Mouse (Mus musculus): ENCODE data around the gene AW549877.

The AW549877 gene

GRCm38 (mm10) chr15:3995448-3996266 lies at the start of gene AW549877:
TSS of gene AW549877 (minus strand) at chr15:3995744.
- under 1% methylated on average over 61 of the region's 61 CpGs for WGBS

GRCm38 (mm10) chr15:4043032-4043471 lies 47.5 kb upstream of the AW549877 start:
- WGBS = 24% methylated on average over 4 of the region's 4 CpGs

- WGBS = 51% methylated on average over 3 of the region's 3 CpGs
Measured at GRCm38 (mm10) chr15:4042423-4042822, 46.9 kb upstream of the AW549877 start.

GRCm38 (mm10) chr15:4033168-4034004 lies 37.8 kb upstream of the AW549877 start:
- WGBS = 79% methylated on average over 3 of the region's 3 CpGs

- 69% methylated on average over 6 of the region's 6 CpGs for WGBS
Measured at GRCm38 (mm10) chr15:4028411-4028700, 32.8 kb upstream of the AW549877 start.

- WGBS = 6% methylated on average over 6 of the region's 6 CpGs
Measured at GRCm38 (mm10) chr15:4027671-4028410, 32.3 kb upstream of the AW549877 start.

GRCm38 (mm10) chr15:4026831-4027584 lies 31.5 kb upstream of the AW549877 start:
- WGBS = under 1% methylated on average over 65 of the region's 65 CpGs

GRCm38 (mm10) chr15:4026231-4026773 lies 30.8 kb upstream of the AW549877 start, which contains the start of gene Oxct1:
TSS of gene Oxct1 (plus strand) at chr15:4026383.
- 1% methylated on average over 45 of the region's 45 CpGs for WGBS

- 37% methylated on average over 11 of the region's 11 CpGs for WGBS
Measured at GRCm38 (mm10) chr15:4025508-4025904, 30.0 kb upstream of the AW549877 start.

- WGBS = 63% methylated on average over 13 of the region's 13 CpGs
Measured at GRCm38 (mm10) chr15:4024726-4025507, 29.4 kb upstream of the AW549877 start.

- 93% methylated on average over 2 of the region's 2 CpGs for WGBS
Measured at GRCm38 (mm10) chr15:4023747-4024146, 28.2 kb upstream of the AW549877 start.

GRCm38 (mm10) chr15:4020711-4021110 lies 25.2 kb upstream of the AW549877 start:
- WGBS = 29% methylated on average over 4 of the region's 4 CpGs

- 84% methylated on average over 2 of the region's 2 CpGs for WGBS
Measured at GRCm38 (mm10) chr15:4013873-4014272, 18.3 kb upstream of the AW549877 start.

GRCm38 (mm10) chr15:4000536-4000935 lies 5.0 kb upstream of the AW549877 start:
- 94% methylated on average over 2 of the region's 2 CpGs for WGBS

- 76% methylated on average over 2 of the region's 2 CpGs for WGBS
Measured at GRCm38 (mm10) chr15:3999144-3999543, 3.6 kb upstream of the AW549877 start.

- 12% methylated on average over 14 of the region's 14 CpGs for WGBS
Measured at GRCm38 (mm10) chr15:3996267-3997010, 895 bp upstream of the AW549877 start.

- WGBS = 10% methylated on average over 14 of the region's 14 CpGs
Measured at GRCm38 (mm10) chr15:3994852-3995447, 594 bp downstream of the AW549877 start.

GRCm38 (mm10) chr15:3987981-3988380 lies 7.6 kb downstream of the AW549877 start:
- WGBS = 63% methylated on average over 2 of the region's 2 CpGs

- 75% methylated on average over 2 of the region's 2 CpGs for WGBS
Measured at GRCm38 (mm10) chr15:3984876-3985275, 10.7 kb downstream of the AW549877 start.
